Mouse (Mus musculus) midbrain, postnatal 0 days (tissue): Measurements from ENCODE around the gene Ppp2r5e. TPM values are rescaled to one million over a fixed set of nuclear protein-coding genes. Genes with fewer than 3 reads are reported as not detected.

Experiments used
- ATAC-seq: fragments of 200-750 bp; cut with Nextera tagmentation; 2 replicates; pipeline ENCODE4 v1.8.0; 2017; ENCODE audit warnings: moderate number of reproducible peaks, mild to moderate bottlenecking, moderate TSS enrichment, moderate library complexity; ENCODE audit not compliant: low FRiP score
- DNase-seq: peaks from one replicate; pipeline ENCODE4 v3.0.0-alpha.2; 2015; ENCODE audit warnings: low spot score
- H3K27ac ChIP-seq: fragments of 300-500 bp; sonication (generic); 2 replicates; pipeline ENCODE4 v1.5.1; 2014; ENCODE audit warnings: low read depth, mild to moderate bottlenecking, low read length, mixed read lengths
- H3K27me3 ChIP-seq: fragments of 300-500 bp; sonication (generic); 2 replicates; pipeline ENCODE4 v1.6.1; 2014; ENCODE audit warnings: low read length, control low read depth, mixed read lengths; ENCODE audit not compliant: insufficient read depth
- H3K36me3 ChIP-seq: fragments of 300-500 bp; sonication (generic); 2 replicates; pipeline ENCODE4 v1.6.1; 2014; ENCODE audit warnings: low read length, control low read depth, mixed read lengths; ENCODE audit not compliant: insufficient read depth
- H3K4me1 ChIP-seq: fragments of 300-500 bp; sonication (generic); 2 replicates; pipeline ENCODE4 v1.6.1; 2014; ENCODE audit warnings: mild to moderate bottlenecking, control low read depth, antibody characterized with exemption, low read length, mixed read lengths; ENCODE audit not compliant: insufficient read depth
- H3K4me2 ChIP-seq: fragments of 300-500 bp; sonication (generic); 2 replicates; pipeline ENCODE4 v1.6.1; 2014; ENCODE audit warnings: low read depth, mild to moderate bottlenecking, low read length, mixed read lengths; ENCODE audit not compliant: poor library complexity, severe bottlenecking
- H3K4me3 ChIP-seq: fragments of 300-500 bp; sonication (generic); 2 replicates; pipeline ENCODE4 v1.5.1; 2014; ENCODE audit warnings: low read depth, mild to moderate bottlenecking, low read length, moderate library complexity
- H3K9ac ChIP-seq: fragments of 300-500 bp; sonication (generic); replicated peaks from 2 replicates; pipeline ENCODE4 v1.6.1; 2014; ENCODE audit warnings: mild to moderate bottlenecking, low read length, moderate library complexity, mixed read lengths; ENCODE audit not compliant: poor library complexity, severe bottlenecking
- H3K9me3 ChIP-seq: fragments of 300-500 bp; sonication (generic); 2 replicates; pipeline ENCODE4 v1.6.1; 2016; ENCODE audit warnings: low read length, control low read depth
- CTCF ChIP-seq: IDR thresholded peaks from 2 replicates; pipeline ENCODE4 v1.5.1; 2016; ENCODE audit warnings: antibody characterized with exemption, mild to moderate bottlenecking
- WGBS: fragments of 180-500 bp; shearing (Covaris S2); extraction: QIAGEN DNeasy Blood & Tissue Kit; methylation state at CpG from one replicate; pipeline ENCODE4 v1.1.7; 2014; 5-methylcytosine and 5-hydroxymethylcytosine counted together
- polyA plus RNA-seq: library from polyadenylated mRNA; unstranded; fragments of >200 nt; fragmentation: Nextera tagmentation; extraction: Ambion mirVana; gene quantifications from 2 replicates; pipeline ENCODE4 v1.2.1, GENCODE M21; 2015
- total RNA-seq: library from RNA; depleted of rRNA; stranded (reverse); fragments of >200 nt; gene quantifications from 2 replicates; pipeline ENCODE4 v1.2.3, GENCODE M21; 2014

Gene Ppp2r5e
- total and polyA plus RNA-seq, 2 experiments from 2014 or later, result 22.8 to 32.9 TPM

DNA sequence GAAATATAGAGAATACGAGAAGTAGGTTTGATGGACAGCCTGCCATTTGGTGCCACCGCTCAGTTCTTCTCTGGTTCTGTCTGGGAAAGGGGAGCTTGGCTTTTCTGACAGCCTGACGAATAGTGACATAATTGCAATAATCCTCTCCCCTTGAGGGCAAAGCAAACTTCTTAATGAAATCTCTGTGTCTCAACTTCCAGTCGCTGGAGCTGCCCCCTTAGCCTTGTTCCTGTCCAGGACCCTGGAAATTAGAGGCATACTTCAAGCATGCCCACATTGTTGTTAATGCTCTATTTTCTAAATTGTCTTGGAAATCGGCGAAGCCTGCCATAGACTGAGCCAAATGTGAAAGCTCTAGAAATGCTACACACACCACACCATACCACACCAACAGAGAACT is 167.3 kb downstream of the Ppp2r5e start:
- H3K9ac ChIP-seq, result no peak overlapping the region
- no peak overlapping the region for H3K4me2 ChIP-seq
- WGBS, result 81% methylated on average over 6 of the region's 6 CpGs
- no peaks in the 10 kb centered on the region for H3K9me3 ChIP-seq
- H3K27me3 ChIP-seq, result no peaks in the 10 kb centered on the region
- no peak overlapping the region for H3K4me3 ChIP-seq
- H3K4me1 ChIP-seq, result no peaks in the 10 kb centered on the region
- no peaks in the 10 kb centered on the region for H3K36me3 ChIP-seq
- DNase-seq, result no peak
- no peak for ATAC-seq
- no peak overlapping the region for H3K27ac ChIP-seq
- no peak for TF ChIP-seq CTCF

DNA sequence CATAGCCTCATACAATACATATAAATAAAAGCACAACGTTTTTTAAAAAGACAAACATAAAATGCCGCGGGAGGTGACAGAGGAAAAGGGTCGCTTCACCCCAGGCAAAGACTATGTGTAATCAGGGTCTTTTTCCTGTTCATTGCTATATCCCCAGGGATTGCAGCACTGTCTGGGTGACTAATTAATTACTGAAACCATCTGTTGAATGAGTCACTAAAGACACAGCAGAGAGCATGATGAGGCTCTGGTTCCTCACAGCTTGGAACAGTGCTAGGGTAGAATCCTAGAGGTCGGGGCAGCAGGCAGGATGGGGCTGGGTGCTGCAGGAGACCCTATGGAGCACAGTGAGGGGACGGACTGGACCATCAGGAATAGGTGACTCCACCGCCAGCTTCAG is 170.2 kb downstream of the Ppp2r5e start:
- no peak for TF ChIP-seq CTCF
- Histone ChIP-seq H3K36me3 (no peaks in the 10 kb centered on the region), H3K4me3 (no peak overlapping the region), H3K4me2 (no peak overlapping the region), H3K27me3 (no peaks in the 10 kb centered on the region), H3K9ac (no peak overlapping the region), H3K27ac (no peak overlapping the region), H3K9me3 (no peaks in the 10 kb centered on the region), H3K4me1 (no peaks in the 10 kb centered on the region)
- whole genome bisulfite sequencing, result 86% methylated on average over 7 of the region's 7 CpGs
- no peak for DNase-seq
- ATAC-seq, result no peak

DNA sequence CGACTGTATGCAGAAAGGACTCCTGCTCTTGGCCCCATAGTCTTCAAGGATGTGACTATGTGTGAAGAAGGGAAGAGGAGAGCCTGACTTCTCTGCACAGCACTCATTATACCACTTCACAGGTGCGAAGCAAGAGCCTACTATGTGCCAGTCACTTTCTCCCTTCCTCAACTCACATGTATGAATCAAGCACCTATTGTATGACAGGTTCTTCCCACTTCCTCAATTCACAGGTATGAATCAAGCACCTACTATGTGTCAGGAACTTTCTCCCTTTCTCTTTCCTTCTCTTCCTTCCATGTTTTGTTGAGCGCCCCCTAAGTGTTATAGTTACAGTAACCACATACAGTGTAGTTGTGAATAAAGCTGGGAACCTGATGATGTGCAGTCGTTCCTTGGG is 171.2 kb downstream of the Ppp2r5e start:
- Histone ChIP-seq H3K9me3 (no peaks in the 10 kb centered on the region), H3K36me3 (no peaks in the 10 kb centered on the region), H3K9ac (no peak overlapping the region), H3K27me3 (no peaks in the 10 kb centered on the region), H3K4me2 (no peak overlapping the region), H3K4me1 (no peaks in the 10 kb centered on the region), H3K27ac (peak overlapping the region; percentile 38; the same call in 1 of the 2 replicates), H3K4me3 (no peak overlapping the region)
- ATAC-seq (no peak), DNase-seq (no peak)
- 91% methylated on average over 4 of the region's 4 CpGs for WGBS
- no peak for TF ChIP-seq CTCF

DNA sequence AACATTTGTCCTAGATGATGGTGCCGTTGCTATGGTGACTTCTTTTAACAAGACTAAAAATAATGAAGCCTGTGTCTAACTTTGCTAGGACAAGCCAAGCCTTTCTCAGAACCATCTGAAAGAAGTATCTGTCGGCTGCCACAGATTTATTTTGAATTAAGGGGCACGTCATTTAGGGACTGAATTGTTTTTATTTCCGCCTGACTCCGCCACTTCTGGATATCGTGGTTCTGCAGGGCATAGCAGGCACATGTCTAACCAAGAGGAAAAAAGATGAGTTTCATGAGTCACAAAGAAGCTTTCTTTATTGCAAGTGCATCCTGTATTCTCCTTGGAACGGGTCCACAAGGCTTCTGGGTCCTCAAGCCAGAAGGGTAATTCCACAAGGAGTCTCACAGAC is 171.7 kb downstream of the Ppp2r5e start:
- Histone ChIP-seq H3K9me3 (no peaks in the 10 kb centered on the region), H3K36me3 (no peaks in the 10 kb centered on the region), H3K27ac (peak overlapping the region; percentile 38; the same call in 1 of the 2 replicates), H3K4me3 (no peak overlapping the region), H3K4me2 (no peak overlapping the region), H3K27me3 (no peaks in the 10 kb centered on the region), H3K9ac (no peak overlapping the region), H3K4me1 (no peaks in the 10 kb centered on the region)
- peak; percentile 58 for DNase-seq
- TF ChIP-seq CTCF, result no peak
- 66% methylated on average over 7 of the region's 7 CpGs for WGBS
- ATAC-seq, result peak; percentile 41; the same call in 1 of the 2 replicates

DNA sequence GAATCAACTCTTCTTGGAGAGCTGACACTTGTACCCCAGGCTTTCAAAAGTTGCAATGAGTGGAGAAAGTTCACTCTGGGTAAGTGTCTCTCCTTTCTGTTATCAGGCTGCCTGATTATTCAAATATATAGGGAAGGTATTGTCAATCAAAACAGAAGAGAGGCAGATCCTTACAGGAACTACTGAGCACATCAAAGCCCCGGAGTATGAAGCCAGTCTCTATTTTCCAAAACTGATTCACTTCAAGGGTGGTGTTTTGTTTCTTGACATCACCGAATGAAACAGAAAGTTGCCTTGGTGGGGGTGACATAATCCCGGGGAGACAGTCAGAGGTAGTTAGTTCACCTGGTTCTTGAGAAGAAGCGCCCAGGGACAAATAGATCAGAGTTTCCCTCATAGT is 179.4 kb downstream of the Ppp2r5e start, which contains the start of gene Gphb5:
Gene Gphb5, minus strand, starts transcription at position 101 of the 400 bp plus-strand sequence.
- H3K4me3 ChIP-seq, result no peak within 1 kb of the TSS
- WGBS, result 95% methylated on average over 4 of the region's 4 CpGs
- H3K9ac ChIP-seq, result no peak within 1 kb of the TSS
- no peak for DNase-seq
- no peak for TF ChIP-seq CTCF
- no peaks in the 10 kb centered on the region for H3K27me3 ChIP-seq
- no peak within 1 kb of the TSS for H3K4me2 ChIP-seq
- no peak for ATAC-seq
- no peaks in the 10 kb centered on the region for H3K36me3 ChIP-seq
- no peaks in the 10 kb centered on the region for H3K4me1 ChIP-seq
- no peak within 1 kb of the TSS for H3K27ac ChIP-seq
- no peaks in the 10 kb centered on the region for H3K9me3 ChIP-seq

DNA sequence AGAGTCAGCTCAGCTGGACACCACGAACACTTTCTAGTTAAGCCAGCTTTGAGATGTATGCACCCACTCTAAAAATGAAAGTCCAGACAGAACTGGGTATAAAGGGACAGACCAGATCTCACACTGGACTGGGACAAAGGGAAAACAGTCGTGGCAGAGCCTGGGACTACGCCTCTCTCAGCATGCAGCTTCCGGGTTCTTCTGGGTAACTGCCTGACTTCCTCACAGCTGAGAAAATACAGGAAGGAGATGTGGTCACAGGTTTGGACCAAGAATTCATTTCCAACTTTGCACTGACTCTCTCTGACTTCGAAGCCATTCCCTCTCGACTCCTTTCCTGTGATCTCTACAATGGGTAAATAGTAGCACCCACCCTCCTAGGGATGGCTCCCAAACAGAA is 181.1 kb downstream of the Ppp2r5e start:
- no peak for TF ChIP-seq CTCF

More for the DNA sequence above, 181.1 kb downstream of the Ppp2r5e start:
- WGBS, result 71% methylated on average over 6 of the region's 6 CpGs
- Histone ChIP-seq H3K4me1 (no peaks in the 10 kb centered on the region), H3K9me3 (no peaks in the 10 kb centered on the region), H3K36me3 (no peaks in the 10 kb centered on the region), H3K9ac (no peak overlapping the region), H3K27me3 (no peaks in the 10 kb centered on the region), H3K4me3 (no peak overlapping the region), H3K27ac (no peak overlapping the region), H3K4me2 (no peak overlapping the region)
- DNase-seq, result peak; percentile 5
- ATAC-seq, result no peak
